Mouse (Mus musculus): ENCODE data around the gene Sphkap. TPM values are rescaled to one million over a fixed set of nuclear protein-coding genes. Genes with fewer than 3 reads are reported as not detected.

Gene Sphkap
- polyA plus RNA-seq, 1 experiment from 2014 or later = 1.6 TPM

DNA sequence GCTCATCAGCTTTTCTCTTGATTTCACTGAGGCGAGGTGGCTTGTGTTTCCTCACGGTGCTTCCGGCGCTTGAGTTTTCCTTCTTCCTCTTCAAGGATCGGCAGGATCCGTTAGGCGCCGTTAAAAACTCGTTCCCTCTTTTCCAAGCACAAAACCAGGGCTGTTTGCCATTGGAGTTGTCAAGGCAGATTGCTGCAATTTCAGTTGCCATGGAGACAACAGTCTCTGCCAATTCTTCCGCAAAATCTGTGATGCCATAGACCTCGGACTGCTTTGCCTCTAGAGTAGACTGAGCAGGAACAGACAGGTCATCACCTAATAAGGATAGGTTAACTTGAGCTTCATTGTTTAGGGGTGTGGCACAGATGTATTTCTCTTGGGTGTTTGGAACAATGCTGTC lies 131.0 kb downstream of the Sphkap start:
- 68% methylated on average over 11 of the region's 11 CpGs for WGBS
- no peak overlapping the region for H3K4me2 ChIP-seq (ENCODE audit: low read depth, low read length)
- H3K9ac ChIP-seq (replicated peaks; ENCODE audit: low read length) = no peak overlapping the region
- no peaks in the 10 kb centered on the region for H3K36me3 ChIP-seq (replicated peaks; ENCODE audit: control insufficient read depth, insufficient read depth, low read depth, low read length)
- ATAC-seq (replicated peaks; ENCODE audit: insufficient number of reproducible peaks, low FRiP score, low TSS enrichment, low read depth) (no peak), DNase-seq (ENCODE audit: low spot score) (peak; percentile 13)
- H3K9me3 ChIP-seq (replicated peaks; ENCODE audit: control insufficient read depth, low read length) = no peaks in the 10 kb centered on the region
- no peak overlapping the region for H3K4me3 ChIP-seq (ENCODE audit: low read depth, low read length)
- no peaks in the 10 kb centered on the region for H3K27me3 ChIP-seq (ENCODE audit: control insufficient read depth, insufficient read depth, low read length)
- H3K27ac ChIP-seq (replicated peaks; ENCODE audit: low read depth, low read length) = no peak overlapping the region
- no peaks in the 10 kb centered on the region for H3K4me1 ChIP-seq (ENCODE audit: control insufficient read depth, insufficient read depth, low read length)

DNA sequence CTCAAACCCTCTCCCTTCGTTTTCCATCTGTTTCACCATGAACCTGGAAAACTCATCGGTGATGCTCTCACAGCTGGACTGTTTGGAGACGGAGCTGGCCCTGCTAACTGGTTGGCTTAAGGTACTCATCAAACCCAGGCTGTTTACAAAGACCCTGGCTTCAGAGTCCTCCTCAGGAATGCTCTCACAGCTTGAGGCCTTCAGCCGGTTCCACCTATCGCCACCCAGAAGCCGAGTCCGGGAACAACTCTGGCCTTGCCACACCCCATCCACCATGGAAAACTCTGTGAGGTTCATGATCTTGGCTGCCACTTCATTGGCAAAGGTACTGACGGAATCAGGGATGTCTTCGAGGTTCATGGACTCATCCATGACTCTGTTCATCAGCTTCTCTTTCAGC lies 131.4 kb downstream of the Sphkap start:
- H3K27ac ChIP-seq (replicated peaks; ENCODE audit: low read depth, low read length) = no peak overlapping the region
- no peaks in the 10 kb centered on the region for H3K36me3 ChIP-seq (replicated peaks; ENCODE audit: control insufficient read depth, insufficient read depth, low read depth, low read length)
- no peak overlapping the region for H3K4me3 ChIP-seq (ENCODE audit: low read depth, low read length)
- ATAC-seq (replicated peaks; ENCODE audit: insufficient number of reproducible peaks, low FRiP score, low TSS enrichment, low read depth) = no peak
- no peak overlapping the region for H3K4me2 ChIP-seq (ENCODE audit: low read depth, low read length)
- no peaks in the 10 kb centered on the region for H3K4me1 ChIP-seq (ENCODE audit: control insufficient read depth, insufficient read depth, low read length)
- WGBS = 90% methylated on average over 9 of the region's 9 CpGs
- no peak overlapping the region for H3K9ac ChIP-seq (replicated peaks; ENCODE audit: low read length)
- H3K9me3 ChIP-seq (replicated peaks; ENCODE audit: control insufficient read depth, low read length) = no peaks in the 10 kb centered on the region
- no peaks in the 10 kb centered on the region for H3K27me3 ChIP-seq (ENCODE audit: control insufficient read depth, insufficient read depth, low read length)
- no peak for DNase-seq (ENCODE audit: low spot score)

DNA sequence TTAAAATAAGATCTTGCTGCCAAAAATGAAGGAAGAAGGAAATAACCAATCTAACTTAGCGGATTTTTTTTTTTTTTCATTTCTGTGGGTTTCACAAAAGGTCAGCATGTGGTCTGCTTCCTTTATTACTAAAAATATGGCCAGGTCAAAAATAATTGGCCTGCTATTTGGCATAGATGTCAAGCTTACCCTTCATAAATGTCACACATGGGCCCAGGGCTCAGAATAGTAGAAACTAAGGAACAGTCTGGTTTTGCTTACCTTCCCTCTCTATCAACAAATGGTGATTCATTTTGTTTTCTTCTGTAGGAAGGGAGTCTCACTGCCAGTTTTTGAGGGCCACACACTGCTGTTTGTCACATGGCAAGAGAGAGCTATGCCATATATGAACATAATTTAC lies 156.3 kb downstream of the Sphkap start:
- Histone ChIP-seq H3K27ac (replicated peaks; ENCODE audit: low read depth, low read length) (no peak overlapping the region), H3K4me2 (ENCODE audit: low read depth, low read length) (no peak overlapping the region), H3K4me3 (ENCODE audit: low read depth, low read length) (no peak overlapping the region), H3K27me3 (ENCODE audit: control insufficient read depth, insufficient read depth, low read length) (no peaks in the 10 kb centered on the region), H3K4me1 (ENCODE audit: control insufficient read depth, insufficient read depth, low read length) (no peaks in the 10 kb centered on the region), H3K36me3 (replicated peaks; ENCODE audit: control insufficient read depth, insufficient read depth, low read depth, low read length) (no peaks in the 10 kb centered on the region), H3K9me3 (replicated peaks; ENCODE audit: control insufficient read depth, low read length) (no peaks in the 10 kb centered on the region), H3K9ac (replicated peaks; ENCODE audit: low read length) (no peak overlapping the region)
- DNase-seq (ENCODE audit: low spot score) (no peak), ATAC-seq (replicated peaks; ENCODE audit: insufficient number of reproducible peaks, low FRiP score, low TSS enrichment, low read depth) (no peak)
- whole genome bisulfite sequencing = 74% methylated on average over 1 of the region's 1 CpGs

DNA sequence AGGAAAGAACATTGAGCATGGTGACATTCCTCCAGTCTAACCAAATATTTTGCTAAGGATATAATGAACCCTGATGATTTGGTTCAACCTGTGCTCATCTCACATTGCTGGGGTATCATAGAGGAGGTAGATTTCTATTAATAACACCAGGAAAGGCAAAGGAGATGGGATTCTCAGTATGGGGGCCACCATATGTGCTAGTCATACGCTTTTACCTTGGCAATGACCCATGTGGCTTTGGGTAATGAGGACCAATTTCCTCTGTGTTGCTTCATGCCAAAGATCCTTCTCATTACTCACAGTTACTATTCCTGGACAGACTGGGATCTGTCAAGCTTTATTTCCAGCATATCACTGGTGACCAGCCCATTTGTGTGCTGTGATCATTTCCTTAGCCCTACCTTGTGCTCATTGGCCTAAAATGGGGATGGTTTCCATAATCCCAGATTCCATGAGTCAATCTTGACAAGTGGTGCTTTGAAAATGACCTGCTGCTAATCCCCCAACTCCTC lies 159.7 kb downstream of the Sphkap start:
- no peak for ATAC-seq (replicated peaks; ENCODE audit: insufficient number of reproducible peaks, low FRiP score, low TSS enrichment, low read depth)
- H3K4me2 ChIP-seq (ENCODE audit: low read depth, low read length) = no peak overlapping the region
- 95% methylated on average over 1 of the region's 1 CpGs for WGBS
- no peak overlapping the region for H3K4me3 ChIP-seq (ENCODE audit: low read depth, low read length)
- H3K9me3 ChIP-seq (replicated peaks; ENCODE audit: control insufficient read depth, low read length) = no peaks in the 10 kb centered on the region
- no peaks in the 10 kb centered on the region for H3K4me1 ChIP-seq (ENCODE audit: control insufficient read depth, insufficient read depth, low read length)
- no peak for DNase-seq (ENCODE audit: low spot score)
- H3K27me3 ChIP-seq (ENCODE audit: control insufficient read depth, insufficient read depth, low read length) = no peaks in the 10 kb centered on the region
- no peaks in the 10 kb centered on the region for H3K36me3 ChIP-seq (replicated peaks; ENCODE audit: control insufficient read depth, insufficient read depth, low read depth, low read length)
- no peak overlapping the region for H3K27ac ChIP-seq (replicated peaks; ENCODE audit: low read depth, low read length)
- H3K9ac ChIP-seq (replicated peaks; ENCODE audit: low read length) = no peak overlapping the region

DNA sequence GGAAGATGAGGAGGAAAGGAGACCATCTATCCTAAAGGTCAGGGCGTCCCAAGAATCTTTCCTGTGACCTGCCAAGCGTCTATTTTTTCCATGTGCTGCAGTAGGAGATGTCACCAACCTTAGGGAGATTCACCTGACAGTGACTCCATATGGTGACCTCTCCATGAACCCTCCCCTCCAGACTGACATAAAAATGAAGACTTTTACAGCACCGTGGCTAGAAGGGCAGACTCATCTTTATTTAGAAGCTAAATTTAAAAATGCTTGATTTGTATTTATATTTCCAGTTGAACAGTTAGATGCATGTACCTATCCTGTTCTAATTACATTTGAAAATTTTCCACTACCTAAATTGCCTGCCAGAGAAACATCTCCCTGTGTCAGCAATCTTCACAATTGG lies 180.1 kb downstream of the Sphkap start:
- no peak for ATAC-seq (replicated peaks; ENCODE audit: insufficient number of reproducible peaks, low FRiP score, low TSS enrichment, low read depth)
- H3K27me3 ChIP-seq (ENCODE audit: control insufficient read depth, insufficient read depth, low read length) = no peaks in the 10 kb centered on the region
- WGBS = 84% methylated on average over 3 of the region's 3 CpGs

DNA sequence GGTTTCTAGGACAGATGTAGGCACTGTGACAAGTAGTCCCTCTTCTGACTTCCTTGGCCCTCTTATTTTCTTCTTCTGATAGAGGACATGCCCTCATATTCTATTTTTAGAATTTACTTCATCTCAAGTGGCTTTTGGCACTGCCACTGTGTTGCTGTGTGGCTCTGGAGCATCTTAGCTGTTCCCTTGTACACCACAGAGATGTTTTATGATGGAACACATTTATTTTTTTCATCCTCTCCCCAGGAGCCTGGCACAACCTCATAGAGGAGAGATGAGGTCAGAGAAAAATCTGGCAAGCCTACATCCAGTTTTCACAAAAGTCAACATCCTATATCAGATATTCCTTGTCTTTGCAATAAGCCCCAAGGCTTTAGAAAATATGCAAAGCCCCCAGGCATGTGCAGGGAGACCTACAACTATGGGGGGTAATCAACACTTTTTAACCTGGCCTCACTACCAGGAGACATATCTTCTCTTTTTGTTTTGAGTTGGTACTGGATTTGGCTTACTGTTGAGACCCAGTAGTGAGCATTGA lies 183.5 kb downstream of the Sphkap start:
- Histone ChIP-seq H3K36me3 (replicated peaks; ENCODE audit: control insufficient read depth, insufficient read depth, low read depth, low read length) (no peaks in the 10 kb centered on the region), H3K27ac (replicated peaks; ENCODE audit: low read depth, low read length) (no peak overlapping the region), H3K4me3 (ENCODE audit: low read depth, low read length) (no peak overlapping the region), H3K9ac (replicated peaks; ENCODE audit: low read length) (no peak overlapping the region), H3K27me3 (ENCODE audit: control insufficient read depth, insufficient read depth, low read length) (no peaks in the 10 kb centered on the region), H3K9me3 (replicated peaks; ENCODE audit: control insufficient read depth, low read length) (no peaks in the 10 kb centered on the region), H3K4me1 (ENCODE audit: control insufficient read depth, insufficient read depth, low read length) (no peaks in the 10 kb centered on the region), H3K4me2 (ENCODE audit: low read depth, low read length) (no peak overlapping the region)
- ATAC-seq (replicated peaks; ENCODE audit: insufficient number of reproducible peaks, low FRiP score, low TSS enrichment, low read depth) = no peak
- no peak for DNase-seq (ENCODE audit: low spot score)

More for the DNA sequence above, 180.1 kb downstream of the Sphkap start:
- no peak overlapping the region for H3K27ac ChIP-seq (replicated peaks; ENCODE audit: low read depth, low read length)
- no peak overlapping the region for H3K4me3 ChIP-seq (ENCODE audit: low read depth, low read length)
- DNase-seq (ENCODE audit: low spot score) = no peak
- H3K4me2 ChIP-seq (ENCODE audit: low read depth, low read length) = no peak overlapping the region
- no peaks in the 10 kb centered on the region for H3K36me3 ChIP-seq (replicated peaks; ENCODE audit: control insufficient read depth, insufficient read depth, low read depth, low read length)
- no peaks in the 10 kb centered on the region for H3K4me1 ChIP-seq (ENCODE audit: control insufficient read depth, insufficient read depth, low read length)
- H3K9me3 ChIP-seq (replicated peaks; ENCODE audit: control insufficient read depth, low read length) = no peaks in the 10 kb centered on the region
- no peak overlapping the region for H3K9ac ChIP-seq (replicated peaks; ENCODE audit: low read length)

DNA sequence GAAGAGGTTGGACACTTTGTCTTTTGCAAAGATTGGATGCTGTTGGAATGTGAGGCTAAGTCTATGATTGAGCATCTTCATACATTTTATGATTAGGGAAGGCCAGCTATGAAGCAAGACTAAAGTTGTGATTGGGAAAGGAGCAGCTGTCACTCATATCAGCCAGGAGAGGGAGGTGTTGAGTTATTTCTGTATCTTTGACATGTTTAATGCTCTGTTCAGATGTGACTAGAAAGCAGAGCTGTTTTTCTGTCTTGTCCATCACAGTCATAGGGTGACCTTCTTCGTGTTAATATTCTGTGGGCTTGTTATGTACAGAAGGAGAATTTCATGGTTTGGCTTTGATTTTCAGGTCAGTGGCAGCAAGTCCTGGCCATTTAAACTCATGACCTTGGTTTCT lies 184.9 kb downstream of the Sphkap start:
- Histone ChIP-seq H3K4me1 (ENCODE audit: control insufficient read depth, insufficient read depth, low read length) (no peaks in the 10 kb centered on the region), H3K4me2 (ENCODE audit: low read depth, low read length) (no peak overlapping the region), H3K36me3 (replicated peaks; ENCODE audit: control insufficient read depth, insufficient read depth, low read depth, low read length) (no peaks in the 10 kb centered on the region), H3K9ac (replicated peaks; ENCODE audit: low read length) (no peak overlapping the region), H3K27ac (replicated peaks; ENCODE audit: low read depth, low read length) (no peak overlapping the region), H3K27me3 (ENCODE audit: control insufficient read depth, insufficient read depth, low read length) (no peaks in the 10 kb centered on the region), H3K4me3 (ENCODE audit: low read depth, low read length) (no peak overlapping the region), H3K9me3 (replicated peaks; ENCODE audit: control insufficient read depth, low read length) (no peaks in the 10 kb centered on the region)
- 73% methylated on average over 1 of the region's 1 CpGs for WGBS
- no peak for ATAC-seq (replicated peaks; ENCODE audit: insufficient number of reproducible peaks, low FRiP score, low TSS enrichment, low read depth)
- peak; percentile 31 for DNase-seq (ENCODE audit: low spot score)

DNA sequence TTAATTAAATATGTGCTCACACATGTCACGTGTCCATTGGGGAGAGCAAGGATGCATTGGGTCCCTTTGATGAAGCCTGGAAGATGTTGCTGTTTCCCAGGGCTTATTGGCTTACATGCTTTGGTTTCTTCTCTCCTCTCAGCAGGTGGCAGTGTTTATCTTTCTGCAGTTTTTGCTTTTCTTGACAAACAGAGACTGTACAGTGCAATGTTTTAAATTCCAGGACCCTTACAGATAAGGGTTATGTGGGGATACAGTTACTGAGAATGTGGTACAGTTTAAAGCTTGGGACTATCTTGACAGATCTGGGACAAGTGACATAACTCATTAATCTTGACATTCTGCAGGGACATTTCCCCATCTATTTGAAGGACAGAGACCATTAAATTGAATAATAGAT lies 189.7 kb downstream of the Sphkap start:
- Histone ChIP-seq H3K4me1 (ENCODE audit: control insufficient read depth, insufficient read depth, low read length) (no peaks in the 10 kb centered on the region), H3K36me3 (replicated peaks; ENCODE audit: control insufficient read depth, insufficient read depth, low read depth, low read length) (no peaks in the 10 kb centered on the region), H3K27ac (replicated peaks; ENCODE audit: low read depth, low read length) (no peak overlapping the region), H3K4me2 (ENCODE audit: low read depth, low read length) (no peak overlapping the region), H3K9ac (replicated peaks; ENCODE audit: low read length) (no peak overlapping the region), H3K9me3 (replicated peaks; ENCODE audit: control insufficient read depth, low read length) (no peaks in the 10 kb centered on the region), H3K4me3 (ENCODE audit: low read depth, low read length) (no peak overlapping the region), H3K27me3 (ENCODE audit: control insufficient read depth, insufficient read depth, low read length) (no peaks in the 10 kb centered on the region)
- WGBS = 54% methylated on average over 1 of the region's 1 CpGs
- ATAC-seq (replicated peaks; ENCODE audit: insufficient number of reproducible peaks, low FRiP score, low TSS enrichment, low read depth) (peak; percentile 67; the same call in 1 of the 2 replicates), DNase-seq (ENCODE audit: low spot score) (peak; percentile 54)

Data from embryonic facial prominence, embryonic 11.5 days (tissue).